Mouse (Mus musculus) kidney, adult 2 months (tissue): Measurements from ENCODE around the gene Yaf2. TPM values are rescaled to one million over a fixed set of nuclear protein-coding genes. Genes with fewer than 3 reads are reported as not detected.

Experiments used
- DNase-seq: peaks from one replicate; pipeline ENCODE4 v3.0.0; 2021
- H3K27ac ChIP-seq: fragments of 200-500 bp; 2 replicates; pipeline ENCODE4 v1.5.1; 2012; ENCODE audit warnings: low read depth, low read length, control low read depth, inconsistent platforms; ENCODE audit not compliant: insufficient read depth
- H3K27me3 ChIP-seq: fragments of 200-500 bp; replicated peaks from 2 replicates; pipeline ENCODE4 v1.6.1; 2012; ENCODE audit warnings: mild to moderate bottlenecking, moderate library complexity, low read length, inconsistent platforms; ENCODE audit not compliant: control insufficient read depth, insufficient read depth
- H3K36me3 ChIP-seq: fragments of 200-500 bp; 2 replicates; pipeline ENCODE4 v1.6.1; 2012; ENCODE audit warnings: mild to moderate bottlenecking, moderate library complexity, low read length, inconsistent platforms; ENCODE audit not compliant: control insufficient read depth, insufficient read depth
- H3K4me1 ChIP-seq: fragments of 200-500 bp; 2 replicates; pipeline ENCODE4 v1.6.1; 2011; ENCODE audit warnings: low read length; ENCODE audit not compliant: control insufficient read depth, insufficient read depth
- H3K4me3 ChIP-seq: fragments of 200-500 bp; 2 replicates; pipeline ENCODE4 v1.5.1; 2011; ENCODE audit warnings: mild to moderate bottlenecking, low read depth, low read length, control low read depth; ENCODE audit not compliant: insufficient read depth
- CTCF ChIP-seq: fragments of 200-500 bp; conservative IDR thresholded peaks from 2 replicates; pipeline ENCODE4 v1.5.1; 2011; ENCODE audit warnings: low read depth, mild to moderate bottlenecking, control low read depth, low read length, moderate library complexity, mixed read lengths; ENCODE audit not compliant: insufficient read depth, insufficient read length
- POLR2A ChIP-seq: fragments of 200-500 bp; IDR thresholded peaks from one replicate; pipeline ENCODE4 v1.6.1; 2011; ENCODE audit warnings: low read depth, low read length, control low read depth
- WGBS: fragments of 180-500 bp; shearing (Covaris S2); methylation state at CpG from one replicate; pipeline ENCODE4 v1.1.7; 2018; 5-methylcytosine and 5-hydroxymethylcytosine counted together
- polyA plus RNA-seq: library from polyadenylated mRNA; depleted of rRNA; stranded (reverse); fragments of >200 nt; gene quantifications from 2 replicates; pipeline ENCODE4 v1.2.3, GENCODE M21; 2012

Yaf2 gene
- polyA plus RNA-seq, 1 experiment, result 23.8 TPM

GRCm38 (mm10) chr15:93365561-93365960 lies 28.8 kb upstream of the Yaf2 start:
- Histone ChIP-seq H3K4me1 (no peaks in the 10 kb centered on the region), H3K36me3 (no peaks in the 10 kb centered on the region), H3K4me3 (no peak overlapping the region), H3K27ac (no peak overlapping the region), H3K27me3 (no peaks in the 10 kb centered on the region)
- DNase-seq, result no peak
- no peak for TF ChIP-seq POLR2A
- 72% methylated on average over 6 of the region's 6 CpGs for WGBS

GRCm38 (mm10) chr15:93358346-93359095 lies 21.8 kb upstream of the Yaf2 start:
- H3K4me1 ChIP-seq, result no peaks in the 10 kb centered on the region
- H3K4me3 ChIP-seq, result no peak overlapping the region
- no peak for DNase-seq
- H3K27ac ChIP-seq, result no peak overlapping the region
- no peaks in the 10 kb centered on the region for H3K36me3 ChIP-seq
- no peaks in the 10 kb centered on the region for H3K27me3 ChIP-seq
- TF ChIP-seq POLR2A, result no peak
- TF ChIP-seq CTCF, result no peak
- 86% methylated on average over 19 of the region's 19 CpGs for WGBS

GRCm38 (mm10) chr15:93340630-93341379 lies 4.1 kb upstream of the Yaf2 start:
- DNase-seq, result no peak
- Histone ChIP-seq H3K27ac (no peak overlapping the region), H3K27me3 (no peaks in the 10 kb centered on the region), H3K36me3 (no peaks in the 10 kb centered on the region), H3K4me3 (no peak overlapping the region), H3K4me1 (no peaks in the 10 kb centered on the region)
- TF ChIP-seq CTCF (no peak), POLR2A (no peak)
- WGBS, result 79% methylated on average over 10 of the region's 10 CpGs

- Histone ChIP-seq H3K4me1 (0 out of 2 replicates have a peak, but pooled peaks cover 3% of the 10 kb centered on the region), H3K27ac (no peak overlapping the region), H3K27me3 (no peaks in the 10 kb centered on the region), H3K36me3 (no peaks in the 10 kb centered on the region), H3K4me3 (peak overlapping the region; percentile 68)
- TF ChIP-seq CTCF, result no peak
- no peak for TF ChIP-seq POLR2A
- no peak for DNase-seq
- WGBS, result under 1% methylated on average over 51 of the region's 52 CpGs
These were observed 144 bp downstream of the Yaf2 start for GRCm38 (mm10) chr15:93336658-93336924.

GRCm38 (mm10) chr15:93335821-93336657 lies 696 bp downstream of the Yaf2 start:
- WGBS, result 7% methylated on average over 105 of the region's 110 CpGs
- peak overlapping the region; percentile 68 for H3K4me3 ChIP-seq
- H3K27ac ChIP-seq, result peak overlapping the region; percentile 36; the same call in 1 of the 2 replicates
- no peaks in the 10 kb centered on the region for H3K36me3 ChIP-seq
- H3K27me3 ChIP-seq, result no peaks in the 10 kb centered on the region
- TF ChIP-seq POLR2A, result no peak
- no peak for TF ChIP-seq CTCF
- 0 out of 2 replicates have a peak, but pooled peaks cover 3% of the 10 kb centered on the region for H3K4me1 ChIP-seq
- peak; percentile 72 for DNase-seq

GRCm38 (mm10) chr15:93331256-93331655 lies 5.5 kb downstream of the Yaf2 start:
- no peak for DNase-seq
- 92% methylated on average over 11 of the region's 11 CpGs for WGBS
- Histone ChIP-seq H3K27me3 (no peaks in the 10 kb centered on the region), H3K4me1 (0 out of 2 replicates have a peak, but pooled peaks cover 5% of the 10 kb centered on the region), H3K36me3 (no peaks in the 10 kb centered on the region), H3K4me3 (no peak overlapping the region), H3K27ac (no peak overlapping the region)
- TF ChIP-seq POLR2A (no peak), CTCF (no peak)

- H3K4me1 ChIP-seq, result peaks cover 4% of the 10 kb centered on the region; the same call in 1 of the 2 replicates
- DNase-seq, result no peak
- H3K27me3 ChIP-seq, result no peaks in the 10 kb centered on the region
- H3K36me3 ChIP-seq, result no peaks in the 10 kb centered on the region
- no peak for TF ChIP-seq CTCF
- TF ChIP-seq POLR2A, result no peak
- WGBS, result 80% methylated on average over 3 of the region's 3 CpGs
- no peak overlapping the region for H3K27ac ChIP-seq
- no peak overlapping the region for H3K4me3 ChIP-seq
These were observed 9.5 kb downstream of the Yaf2 start for GRCm38 (mm10) chr15:93327235-93327634.
